Mouse (Mus musculus): ENCODE data around the gene Zfp609.
"Not testable (repeated sequence)": the region's sequence is repeated elsewhere in the genome, so short reads cannot be mapped to it uniquely, and the experiment has no call there.

DNA sequence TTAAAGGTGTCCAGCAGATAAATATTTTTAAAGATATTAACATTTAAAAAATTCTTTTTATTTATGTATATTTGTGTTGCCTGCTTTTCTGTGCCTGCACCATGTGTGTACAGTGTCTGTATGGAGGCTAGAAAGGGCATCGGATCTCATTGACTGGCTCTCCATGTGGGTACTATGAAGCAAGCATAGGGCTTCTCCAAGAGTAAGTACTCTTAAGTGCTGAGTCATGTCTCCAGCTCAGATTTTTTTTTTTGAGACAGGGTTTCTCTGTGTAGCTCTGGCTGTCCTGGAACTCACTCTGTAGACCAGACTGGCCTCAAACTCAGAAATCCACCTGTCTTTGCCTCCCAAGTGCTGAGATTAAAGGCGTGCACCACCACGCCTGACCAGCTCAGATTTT lies 47.7 kb downstream of the Zfp609 start:
- TF ChIP-seq CTCF (IDR thresholded peaks at IDR 0.05; ENCODE audit: low read depth, low read length); POLR2A (IDR thresholded peaks at IDR 0.05; ENCODE audit: insufficient read depth, low read length); EP300 (IDR thresholded peaks at IDR 0.05; ENCODE audit: insufficient read depth, low read depth, low read length): not testable (repeated sequence)

Measured in ES-Bruce4 (cell line).